Mouse (Mus musculus) embryo, embryonic 11.5 days (tissue): Measurements from ENCODE around the gene Sphk1.

Experiments used
- DNase-seq: peaks from one replicate; pipeline ENCODE4 v3.0.0-alpha.2; 2012; ENCODE audit warnings: low read depth, low spot score

Gene Sphk1

DNA sequence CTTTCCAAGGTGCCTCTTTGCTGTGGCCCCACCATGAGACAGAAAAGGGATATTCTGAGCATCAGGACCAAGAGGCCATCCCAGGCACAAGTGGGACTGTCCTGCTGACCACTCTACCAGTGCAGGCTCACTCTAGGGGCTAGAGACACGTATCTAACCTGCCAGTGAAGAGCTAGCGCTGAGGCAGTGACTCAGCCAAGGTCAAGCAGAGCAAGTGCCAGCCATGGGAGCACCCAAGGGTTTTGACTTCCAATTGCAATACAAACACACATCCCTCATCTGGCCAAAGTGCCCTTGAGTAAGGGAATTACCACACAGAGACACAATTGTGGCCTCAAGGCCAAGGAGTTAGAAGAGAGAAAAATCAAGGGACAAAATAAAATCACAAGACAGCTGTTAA, 44.7 kb downstream of the Sphk1 start:
- DNase-seq: no peak

DNA sequence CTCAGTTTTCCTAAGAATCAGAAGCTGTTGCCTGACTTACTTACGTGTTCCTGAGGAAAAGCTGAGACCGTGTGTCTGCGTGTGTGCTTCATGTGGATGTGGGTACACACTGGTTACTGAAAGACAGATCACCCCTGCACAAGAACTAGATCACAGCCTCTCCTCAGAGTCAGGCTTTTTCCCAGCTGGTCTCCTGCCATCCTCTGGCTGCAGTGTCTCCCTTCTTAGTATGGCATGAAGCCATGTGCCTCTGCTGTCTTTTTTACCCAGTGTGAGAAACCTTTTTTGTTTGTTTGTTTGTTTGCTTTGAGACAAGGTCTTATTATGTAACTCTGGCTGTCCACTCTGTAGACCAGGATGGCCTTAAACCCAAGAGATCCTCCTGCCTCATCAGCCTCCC, 48.6 kb downstream of the Sphk1 start:
- DNase-seq: no peak

DNA sequence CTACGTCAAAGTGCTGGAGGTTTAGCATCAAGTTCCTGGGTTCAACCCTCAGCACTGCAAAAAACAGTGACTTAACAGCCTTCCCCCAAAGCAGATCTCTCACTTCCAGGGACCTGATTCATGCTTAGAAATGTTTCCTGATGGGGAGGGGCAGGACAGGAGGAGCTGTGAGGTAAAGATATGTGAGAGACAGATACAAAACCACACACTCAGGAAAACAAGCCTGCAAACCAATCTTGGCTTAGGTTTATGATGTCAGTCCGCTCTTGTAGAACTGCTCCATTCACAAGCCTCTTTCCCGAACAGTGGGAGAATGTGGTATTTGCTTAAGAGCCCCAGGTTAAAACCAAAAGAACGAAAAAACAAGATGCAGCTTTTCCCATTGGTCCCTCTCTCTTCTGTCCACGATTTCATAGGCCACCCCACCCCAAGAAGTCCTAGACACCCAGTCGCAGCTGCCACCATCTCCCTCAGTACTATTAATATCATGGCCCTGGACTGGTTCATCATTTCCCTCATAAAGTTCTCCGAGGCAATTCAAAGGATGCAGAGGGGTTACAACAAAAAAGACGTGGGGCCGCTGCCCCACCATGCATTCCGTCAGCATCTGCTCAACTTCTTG, 49.4 kb downstream of the Sphk1 start:
- DNase-seq: no peak

DNA sequence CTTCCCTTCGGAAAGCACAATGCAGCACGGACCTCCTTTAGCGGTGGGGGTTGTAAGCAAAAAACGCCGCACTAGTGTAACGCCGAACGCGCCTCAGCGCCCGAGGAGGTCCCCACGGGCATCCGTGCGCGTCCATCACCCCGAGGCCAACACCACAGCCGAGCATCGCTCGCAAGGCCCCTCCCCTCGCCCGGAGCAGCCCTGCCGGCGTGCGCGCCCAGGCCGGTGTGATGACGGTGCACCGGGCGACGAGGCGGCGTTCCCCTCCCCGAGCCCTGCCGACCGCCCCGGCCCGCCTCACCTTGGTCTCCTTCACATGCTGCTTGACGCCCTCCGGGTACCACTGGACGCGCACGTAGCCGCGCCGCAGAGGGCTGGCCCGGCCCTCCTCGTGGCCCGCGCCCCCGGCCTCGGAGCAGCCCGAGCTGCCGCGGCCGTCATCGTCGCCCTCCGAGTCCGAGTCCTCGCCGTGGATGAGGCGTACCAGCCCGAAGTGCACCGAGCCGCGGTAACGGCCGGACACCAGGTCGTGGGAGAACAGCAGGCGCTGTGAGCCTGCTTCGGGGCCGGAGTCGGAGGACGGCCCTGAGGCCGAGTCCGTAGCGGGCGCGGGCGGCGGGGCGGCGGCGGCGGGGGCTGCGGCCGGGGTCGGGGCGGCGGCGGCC, 50.1 kb downstream of the Sphk1 start:
- no peak for DNase-seq

DNA sequence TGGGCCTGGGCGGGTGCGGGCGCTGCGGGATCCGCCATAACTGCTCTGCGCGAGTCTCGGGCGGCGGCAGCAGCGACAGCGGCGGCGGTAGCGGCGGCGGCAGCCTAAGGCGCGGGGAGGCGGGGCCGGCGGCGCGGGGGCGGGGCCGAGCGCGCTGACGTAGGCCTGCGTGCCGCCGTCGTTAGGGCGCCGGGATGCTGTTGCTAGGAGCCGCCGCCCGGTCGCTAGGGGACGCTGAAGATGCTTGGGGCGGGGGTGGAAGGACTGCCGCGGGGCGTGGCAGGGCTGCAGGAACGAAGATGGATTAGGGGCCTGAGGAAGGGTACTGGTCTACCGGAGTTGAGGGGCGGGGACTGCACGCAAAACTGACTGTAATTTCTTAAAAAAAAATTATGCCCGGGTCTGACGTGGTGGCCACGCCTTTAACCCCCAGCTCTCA, 50.7 kb downstream of the Sphk1 start, which contains the start of gene Ube2o:
TSS of gene Ube2o (minus strand) at position 72 of the 439 bp plus-strand sequence.
- peak; percentile 81 for DNase-seq

DNA sequence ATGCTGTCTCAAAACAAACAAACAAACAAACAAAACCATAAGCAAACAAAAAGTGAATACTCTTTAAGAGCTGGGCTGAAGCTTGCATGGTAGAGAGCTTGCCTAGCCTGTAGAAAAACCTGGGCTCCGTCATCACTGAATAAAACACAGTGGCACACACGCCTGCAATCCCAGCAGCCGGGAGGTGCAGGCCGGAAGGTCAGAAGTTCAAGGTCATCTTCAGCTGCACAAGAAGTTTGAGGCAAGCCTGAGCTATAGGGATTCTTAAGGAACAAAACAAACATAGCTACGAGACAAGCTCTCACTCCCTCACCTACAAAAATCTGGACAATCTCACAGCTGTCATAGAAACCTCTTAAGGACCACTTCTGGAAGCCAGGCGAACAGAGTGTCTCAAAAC, 55.0 kb downstream of the Sphk1 start:
- DNase-seq: no peak
